Mouse (Mus musculus): ENCODE data around the gene Muc5b. TPM values are rescaled to one million over a fixed set of nuclear protein-coding genes. Genes with fewer than 3 reads are reported as not detected.

The Muc5b gene
- total RNA-seq (2012; rRNA removed), result not detected in 2 replicates
- polyA plus RNA-seq (2012; ENCODE audit: insufficient read depth in 1 of 2, insufficient read length in 2 of 2, low read depth in 1 of 2, low replicate concordance in 2 of 2, missing spikeins in 1 of 2), result under 1 TPM in 1 of 2 experiments, not detected in 1; 0.01 TPM

DNA sequence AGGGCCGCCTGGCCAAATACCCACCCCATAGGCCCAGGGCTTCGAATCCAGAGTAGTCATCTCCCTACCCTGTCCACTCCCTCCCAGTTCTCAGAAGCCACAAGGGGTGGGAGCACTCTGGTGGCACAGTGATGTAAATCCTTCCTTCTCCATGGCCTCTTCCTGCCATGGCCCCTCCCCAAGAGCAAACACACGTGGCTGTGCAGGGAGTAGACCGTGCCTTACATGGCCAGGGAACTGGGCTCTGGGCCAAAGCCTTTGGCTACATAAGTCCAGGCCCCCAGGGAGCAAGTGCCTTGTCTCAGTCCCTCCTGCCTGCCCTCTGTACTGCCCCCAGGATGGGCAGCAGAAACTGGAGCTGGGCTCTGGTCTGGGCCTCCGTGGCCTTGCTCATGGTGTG lies at the start of gene Muc5b:
TSS of gene Muc5b (plus strand) at position 292 of the 400 bp plus-strand sequence.
- DNase-seq (ENCODE audit: low read depth, low spot score), result no peak
- Histone ChIP-seq H3K79me2 (ENCODE audit: control insufficient read depth, insufficient read depth, low read length, poor library complexity) (no peaks in the 10 kb centered on the region), H3K36me3 (ENCODE audit: control insufficient read depth in 1 of 2, insufficient read depth in 2 of 2, low read length in 2 of 2) (no peaks in the 10 kb centered on the region), H3K27ac (ENCODE audit: control insufficient read depth, low read depth, low read length) (no peak within 1 kb of the TSS), H3K27me3 (ENCODE audit: control insufficient read depth in 1 of 2, insufficient read depth in 2 of 2, low read length in 2 of 2) (no peaks in the 10 kb centered on the region), H3K9me3 (replicated peaks; ENCODE audit: insufficient read depth, low read length) (no peaks in the 10 kb centered on the region), H3K9ac (ENCODE audit: control insufficient read depth, low read depth, low read length, poor library complexity, severe bottlenecking) (no peak within 1 kb of the TSS), H3K4me1 (ENCODE audit: control insufficient read depth in 1 of 2, insufficient read depth in 2 of 2, low read length in 2 of 2) (no peaks in the 10 kb centered on the region), H3K4me3 (ENCODE audit: control insufficient read depth in 1 of 2, insufficient read depth in 1 of 2, low read depth in 2 of 2, low read length in 2 of 2) (no peak within 1 kb of the TSS)
- no peak for TF ChIP-seq ZNF384 (IDR thresholded peaks at IDR 0.05; ENCODE audit: low read depth, low read length)
- no peak for TF ChIP-seq MXI1 (IDR thresholded peaks at IDR 0.05; ENCODE audit: low read depth, low read length)
- TF ChIP-seq USF2 (IDR thresholded peaks at IDR 0.05; ENCODE audit: borderline replicate concordance in 1 of 2, insufficient read depth in 1 of 2, low read depth in 1 of 2, low read length in 2 of 2), result no peak
- no peak for TF ChIP-seq USF1 (IDR thresholded peaks at IDR 0.05; ENCODE audit: low read depth, low read length)
- no peak for TF ChIP-seq ZC3H11A (IDR thresholded peaks at IDR 0.05; ENCODE audit: low read depth, low read length)
- no peak for TF ChIP-seq UBTF (IDR thresholded peaks at IDR 0.05; ENCODE audit: borderline replicate concordance, insufficient read depth, low read depth, low read length)
- TF ChIP-seq RCOR1 (IDR thresholded peaks at IDR 0.05; ENCODE audit: low read depth, low read length), result no peak
- TF ChIP-seq JUND (IDR thresholded peaks at IDR 0.05; ENCODE audit: low read depth, low read length), result no peak
- no peak for TF ChIP-seq POLR2AphosphoS2 (IDR thresholded peaks at IDR 0.05; ENCODE audit: low read length)
- TF ChIP-seq MEF2A (IDR thresholded peaks at IDR 0.05; ENCODE audit: extremely low read depth, insufficient replicate concordance, low read depth, low read length, poor library complexity, severe bottlenecking), result no peak
- no peak for TF ChIP-seq E2F4 (IDR thresholded peaks at IDR 0.05; ENCODE audit: borderline replicate concordance, low read depth, low read length)
- no peak for TF ChIP-seq CTCF (IDR thresholded peaks at IDR 0.05 in 2 of 3, conservative IDR thresholded peaks at IDR 0.05 in 1 of 3; ENCODE audit: control insufficient read depth in 1 of 3, insufficient read depth in 1 of 3, low read depth in 2 of 3, low read length in 3 of 3, poor library complexity in 1 of 3, severe bottlenecking in 1 of 3)
- no peak for TF ChIP-seq CHD2 (IDR thresholded peaks at IDR 0.05; ENCODE audit: low read length)

DNA sequence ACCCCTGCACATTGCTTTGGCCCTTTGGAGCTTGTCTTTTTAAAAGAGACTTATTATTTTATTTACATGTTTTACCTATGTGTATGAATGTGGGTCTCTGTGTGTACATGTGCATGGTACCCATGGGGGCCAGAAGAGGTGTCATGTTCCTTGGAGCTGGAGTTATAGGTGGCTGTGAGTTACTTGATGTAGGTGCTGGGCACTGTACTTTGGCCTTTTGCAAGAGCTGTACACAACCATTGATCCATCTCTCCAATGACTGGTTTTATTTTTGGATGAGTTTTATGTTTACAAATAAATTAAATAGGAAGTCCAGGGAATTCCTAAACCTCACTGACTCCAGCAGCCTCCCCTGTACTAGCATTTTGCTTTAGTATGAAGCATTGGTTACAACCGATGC lies 44.6 kb upstream of the Muc5b start:
- H3K9me3 ChIP-seq (replicated peaks; ENCODE audit: insufficient read depth, low read length), result no peaks in the 10 kb centered on the region
- no peak overlapping the region for H3K9ac ChIP-seq (ENCODE audit: control insufficient read depth, low read depth, low read length, poor library complexity, severe bottlenecking)
- H3K36me3 ChIP-seq (ENCODE audit: control insufficient read depth in 1 of 2, insufficient read depth in 2 of 2, low read length in 2 of 2), result no peaks in the 10 kb centered on the region
- H3K27me3 ChIP-seq (ENCODE audit: control insufficient read depth in 1 of 2, insufficient read depth in 2 of 2, low read length in 2 of 2), result peaks cover 0 to 2% of the 10 kb centered on the region in 2 experiments; a peak in 3 of 4 replicates
- no peak for DNase-seq (ENCODE audit: low read depth, low spot score)
- H3K4me3 ChIP-seq (ENCODE audit: control insufficient read depth in 1 of 2, insufficient read depth in 1 of 2, low read depth in 2 of 2, low read length in 2 of 2), result no peak overlapping the region
- TF ChIP-seq ZNF384 (IDR thresholded peaks at IDR 0.05; ENCODE audit: low read depth, low read length) (no peak), CTCF (IDR thresholded peaks at IDR 0.05 in 2 of 3, conservative IDR thresholded peaks at IDR 0.05 in 1 of 3; ENCODE audit: control insufficient read depth in 1 of 3, insufficient read depth in 1 of 3, low read depth in 2 of 3, low read length in 3 of 3, poor library complexity in 1 of 3, severe bottlenecking in 1 of 3) (no peak), ETS1 (IDR thresholded peaks at IDR 0.05; ENCODE audit: low read depth, low read length) (no peak), ZKSCAN1 (IDR thresholded peaks at IDR 0.05; ENCODE audit: low read depth, low read length) (no peak), E2F4 (IDR thresholded peaks at IDR 0.05; ENCODE audit: borderline replicate concordance, low read depth, low read length) (no peak), USF1 (IDR thresholded peaks at IDR 0.05; ENCODE audit: low read depth, low read length) (no peak), MXI1 (IDR thresholded peaks at IDR 0.05; ENCODE audit: low read depth, low read length) (no peak), TAL1 (IDR thresholded peaks at IDR 0.05; ENCODE audit: low read length) (no peak), HCFC1 (IDR thresholded peaks at IDR 0.05; ENCODE audit: low read depth, low read length) (no peak), USF2 (IDR thresholded peaks at IDR 0.05; ENCODE audit: borderline replicate concordance in 1 of 2, insufficient read depth in 1 of 2, low read depth in 1 of 2, low read length in 2 of 2) (no peak), MYC (IDR thresholded peaks at IDR 0.05; ENCODE audit: low read depth, low read length) (no peak), ZC3H11A (IDR thresholded peaks at IDR 0.05; ENCODE audit: low read depth, low read length) (no peak)
- H3K79me2 ChIP-seq (ENCODE audit: control insufficient read depth, insufficient read depth, low read length, poor library complexity), result no peaks in the 10 kb centered on the region
- no peaks in the 10 kb centered on the region for H3K4me1 ChIP-seq (ENCODE audit: control insufficient read depth in 1 of 2, insufficient read depth in 2 of 2, low read length in 2 of 2)
- H3K27ac ChIP-seq (ENCODE audit: control insufficient read depth, low read depth, low read length), result no peak overlapping the region
